Mouse (Mus musculus) left cerebral cortex, adult 18-20 months (tissue): ENCODE results near the gene Lcn2. TPM values are rescaled to one million over a fixed set of nuclear protein-coding genes. Genes with fewer than 3 reads are reported as not detected.
A peak's percentile ranks its signal among the peaks of the same experiment; 100 is the strongest.

ENCODE experiments used
- DNase-seq, 2 experiments: peaks; one replicate each; pipeline ENCODE4 v3.0.0; 2021 to 2022; ENCODE audit warnings: low spot score in 2 of 2, mixed read lengths in 1 of 2
- total RNA-seq, 2 experiments: library from RNA; stranded (reverse); gene quantifications; 2 replicates each; pipeline ENCODE4 v1.2.3; 2021

Gene Lcn2
- total RNA-seq, 2 experiments from 2014 or later, result 0.77 to 0.84 TPM

GRCm38 (mm10) chr2:32413936-32414335 lies 25.9 kb upstream of the Lcn2 start:
- DNase-seq, result no peak

- DNase-seq, result no peak
Measured at GRCm38 (mm10) chr2:32412742-32413531, 24.9 kb upstream of the Lcn2 start.

- no peak for DNase-seq
Measured at GRCm38 (mm10) chr2:32411407-32411806, 23.4 kb upstream of the Lcn2 start.

- no peak for DNase-seq
Measured at GRCm38 (mm10) chr2:32408429-32409424, 20.7 kb upstream of the Lcn2 start.

GRCm38 (mm10) chr2:32407144-32407824 lies 19.2 kb upstream of the Lcn2 start:
- DNase-seq, result no peak

GRCm38 (mm10) chr2:32404663-32405062 lies 16.6 kb upstream of the Lcn2 start:
- DNase-seq, result peak; percentile 96 to 99

GRCm38 (mm10) chr2:32396695-32397094 lies 8.6 kb upstream of the Lcn2 start:
- no peak for DNase-seq

GRCm38 (mm10) chr2:32395946-32396621 lies 8.0 kb upstream of the Lcn2 start:
- DNase-seq, result peak; percentile 92 to 94

- peak; percentile 86 to 89 for DNase-seq
Measured at GRCm38 (mm10) chr2:32395484-32395945, 7.5 kb upstream of the Lcn2 start, which contains the start of gene Ptges2. Gene Ptges2, plus strand, starts transcription at chr2:32395896.

GRCm38 (mm10) chr2:32394973-32395372 lies 6.9 kb upstream of the Lcn2 start:
- peak in 1 of 2 experiments; percentile 40 for DNase-seq

GRCm38 (mm10) chr2:32392063-32392462 lies 4.0 kb upstream of the Lcn2 start:
- no peak for DNase-seq

- no peak for DNase-seq
Measured at GRCm38 (mm10) chr2:32390871-32391270, 2.8 kb upstream of the Lcn2 start.

- no peak for DNase-seq
Measured at GRCm38 (mm10) chr2:32389157-32389556, 1.1 kb upstream of the Lcn2 start.

GRCm38 (mm10) chr2:32382689-32383088 lies 5.4 kb downstream of the Lcn2 start:
- DNase-seq, result no peak

GRCm38 (mm10) chr2:32381775-32382223 lies 6.3 kb downstream of the Lcn2 start, which contains the start of gene 1110008P14Rik:
Gene 1110008P14Rik, minus strand, starts transcription at chr2:32381938.
- peak; percentile 93 to 95 for DNase-seq

- peak in 1 of 2 experiments; percentile 47 for DNase-seq
Measured at GRCm38 (mm10) chr2:32381141-32381774, 6.8 kb downstream of the Lcn2 start.

GRCm38 (mm10) chr2:32380001-32380500 lies 8.0 kb downstream of the Lcn2 start:
- DNase-seq, result no peak

- peak in 1 of 2 experiments; percentile 47 for DNase-seq
Measured at GRCm38 (mm10) chr2:32376963-32377362, 11.1 kb downstream of the Lcn2 start.

- peak; percentile 46 to 51 for DNase-seq
Measured at GRCm38 (mm10) chr2:32375317-32375940, 12.6 kb downstream of the Lcn2 start.
